Mouse (Mus musculus): ENCODE measurements at regions not wholly inside any gene's neighbourhood (a gene's known extent, or its start where the extent isn't known, plus 50 kb on each side); places are given as distances from the start of the nearest gene placed in this dataset.

DNA sequence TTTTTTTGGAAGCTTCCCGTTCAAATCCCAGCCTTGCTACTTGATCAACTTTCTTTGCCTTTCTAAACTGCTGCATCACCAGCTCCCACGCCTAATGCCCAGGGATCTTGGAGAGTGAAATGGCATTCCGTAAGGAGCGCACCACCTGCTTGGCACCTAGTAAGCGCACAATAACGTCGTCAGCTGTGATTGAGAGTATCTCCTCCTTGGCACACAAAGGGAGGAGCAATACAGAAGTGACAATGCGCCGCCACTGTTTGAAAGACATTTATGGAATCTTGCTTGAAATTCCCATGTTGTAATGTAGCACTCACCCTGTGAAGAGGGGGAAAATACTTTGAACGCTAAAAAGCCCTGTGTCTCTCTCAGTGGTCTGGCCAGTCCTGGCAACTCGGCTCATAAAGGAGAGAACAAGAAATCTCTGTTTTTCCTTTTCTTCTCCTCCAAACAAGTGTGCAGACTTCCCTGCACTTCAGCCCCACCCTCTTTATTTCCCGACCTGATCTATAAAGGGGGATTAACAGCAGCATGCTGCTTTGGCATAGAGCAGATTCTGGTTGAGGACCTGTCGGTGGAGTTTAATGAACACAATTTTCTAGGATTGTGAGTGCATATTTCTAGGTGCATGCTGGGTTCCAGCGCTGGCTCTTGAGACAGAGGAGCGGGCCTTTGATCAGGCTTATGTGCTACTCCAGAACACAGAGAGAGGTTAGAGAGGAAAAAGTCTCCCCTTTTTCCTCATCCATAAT is 155.7 kb upstream of the Tmem161b start:
- no peak for DNase-seq (ENCODE audit: low read depth)

DNA sequence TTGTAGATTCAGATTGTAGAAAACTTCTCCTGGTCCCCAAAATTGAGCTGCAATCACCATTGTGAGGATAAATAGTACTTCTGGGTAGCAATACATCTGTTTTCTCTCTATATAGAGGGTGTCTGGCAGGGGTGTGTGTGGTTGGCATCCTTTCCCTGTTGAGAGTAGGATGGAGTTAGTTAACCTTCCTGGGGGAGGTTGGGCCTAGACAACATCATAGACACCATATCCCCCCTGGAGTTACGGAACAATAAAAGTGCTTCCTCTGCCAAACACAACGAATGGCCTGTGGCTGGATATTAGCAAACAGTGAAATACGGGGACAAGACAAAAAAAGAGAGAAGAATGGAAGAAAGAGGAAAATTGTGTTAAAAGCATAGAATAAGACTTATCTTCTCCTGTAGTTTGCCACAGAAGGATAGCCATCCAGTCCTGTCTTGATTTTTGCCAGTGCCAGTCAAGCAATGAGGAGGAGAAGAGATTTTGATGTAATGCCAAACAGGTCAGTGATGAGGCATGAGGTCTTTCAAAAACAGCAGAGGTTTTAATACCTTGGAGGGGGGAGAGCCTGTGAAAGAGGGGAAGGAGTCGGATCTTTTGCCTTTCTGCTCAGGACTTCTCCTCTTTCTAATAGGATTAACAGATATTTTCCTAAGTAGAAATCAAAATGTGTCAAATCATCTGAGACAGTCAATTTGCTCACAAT is 155.0 kb upstream of the Tmem161b start:
- no peak for DNase-seq (ENCODE audit: low read depth)

DNA sequence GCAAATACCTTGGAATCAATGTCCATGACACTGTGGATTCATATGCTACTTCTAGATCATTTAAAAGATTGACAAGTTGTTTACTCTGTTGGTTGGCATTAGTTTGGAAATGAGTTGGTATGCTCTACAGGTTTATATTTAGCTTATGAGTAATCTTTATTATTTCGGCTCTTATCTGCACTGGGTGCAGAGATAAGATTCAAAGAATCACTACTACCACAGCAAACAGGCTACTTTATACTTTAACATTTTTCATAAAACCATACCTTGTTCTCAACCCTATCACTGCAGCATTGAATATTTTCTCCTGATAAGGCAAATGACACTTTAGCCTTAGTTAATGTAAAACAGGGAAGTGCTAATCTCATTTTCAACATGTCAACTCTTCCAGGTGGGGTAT is 153.7 kb upstream of the Tmem161b start:
- no peak for DNase-seq (ENCODE audit: low read depth)

Data from NIH3T3 (cell line).